Mouse (Mus musculus) myocyte (in vitro differentiated cells): ENCODE measurements around the gene Gm20388.
A peak's percentile ranks its signal among the peaks of the same experiment; 100 is the strongest.

Source experiments
- E2F4 ChIP-seq: IDR thresholded peaks from one replicate; pipeline ENCODE4 v1.6.1; 2011; ENCODE audit warnings: mild to moderate bottlenecking, control low read depth, moderate library complexity; ENCODE audit not compliant: insufficient read depth
- MAX ChIP-seq: IDR thresholded peaks from one replicate; pipeline ENCODE4 v1.6.1; 2011; ENCODE audit warnings: low read depth, mild to moderate bottlenecking, control low read depth
- MYOD1 ChIP-seq, 3 experiments: IDR thresholded peaks; one replicate each; pipeline ENCODE4 v1.6.1; 2011; ENCODE audit warnings: control low read depth in 2 of 3, low read depth in 2 of 3, mild to moderate bottlenecking in 2 of 3, moderate library complexity in 1 of 3; ENCODE audit not compliant: insufficient read length in 2 of 3, control insufficient read depth in 1 of 3
- MYOG ChIP-seq, 3 experiments: IDR thresholded peaks; one replicate each; pipeline ENCODE4 v1.6.1; 2011; ENCODE audit warnings: control low read depth in 2 of 3, low read depth in 2 of 3, mild to moderate bottlenecking in 2 of 3; ENCODE audit not compliant: insufficient read length in 2 of 3, control insufficient read depth in 1 of 3, insufficient read depth in 1 of 3
- POLR2A ChIP-seq: IDR thresholded peaks from one replicate; pipeline ENCODE4 v1.6.1; 2011; ENCODE audit warnings: low read depth, mild to moderate bottlenecking, control low read depth, moderate library complexity; ENCODE audit not compliant: insufficient read length
- POLR2AphosphoS2 ChIP-seq: IDR thresholded peaks from one replicate; pipeline ENCODE4 v1.6.1; 2011; ENCODE audit warnings: low read depth, control low read depth; ENCODE audit not compliant: insufficient read length
- REST ChIP-seq: IDR thresholded peaks from one replicate; pipeline ENCODE4 v1.6.1; 2011; ENCODE audit warnings: mild to moderate bottlenecking, control low read depth, moderate library complexity; ENCODE audit not compliant: insufficient read depth, insufficient read length
- TCF12 ChIP-seq: IDR thresholded peaks from one replicate; pipeline ENCODE4 v1.6.1; 2011; ENCODE audit warnings: mild to moderate bottlenecking, control low read depth; ENCODE audit not compliant: poor library complexity, insufficient read depth, severe bottlenecking
- TCF3 ChIP-seq: IDR thresholded peaks from one replicate; pipeline ENCODE4 v1.6.1; 2011; ENCODE audit warnings: low read depth, control low read depth; ENCODE audit not compliant: insufficient read length
- USF1 ChIP-seq: IDR thresholded peaks from one replicate; pipeline ENCODE4 v1.6.1; 2011; ENCODE audit warnings: low read depth, mild to moderate bottlenecking, control low read depth, moderate library complexity

DNA sequence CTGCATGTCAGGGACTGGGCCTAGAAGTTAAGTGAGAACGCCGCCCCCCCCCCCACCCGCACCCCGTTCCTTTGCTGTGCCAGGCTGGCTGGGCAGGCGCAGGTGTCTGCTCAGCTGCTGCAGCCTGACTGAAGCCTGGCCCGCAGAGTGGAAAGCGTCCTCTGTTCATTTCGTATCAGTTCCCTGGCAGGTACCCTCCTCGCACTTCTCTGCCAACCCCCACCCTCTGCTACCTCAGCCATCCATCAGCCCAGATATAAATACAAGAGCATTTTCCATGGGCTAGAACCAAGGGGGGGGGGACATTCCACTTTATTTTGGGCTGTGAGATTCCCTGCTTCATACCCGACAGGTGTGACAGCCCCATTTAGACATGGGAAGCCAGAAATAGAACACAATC, 2541.5 kb downstream of the Gm20388 start:
- peak in 2 of 3 experiments; percentile 32 to 56 for TF ChIP-seq MYOG (IDR thresholded peaks at IDR 0.05; ENCODE audit: control insufficient read depth in 1 of 3, insufficient read depth in 1 of 3, insufficient read length in 2 of 3, low read depth in 2 of 3)
- no peak for TF ChIP-seq POLR2A
- no peak for TF ChIP-seq POLR2AphosphoS2
- no peak for TF ChIP-seq USF1
- TF ChIP-seq TCF12: no peak
- no peak for TF ChIP-seq TCF3
- TF ChIP-seq E2F4: no peak
- peak in 1 of 3 experiments; percentile 58 for TF ChIP-seq MYOD1 (IDR thresholded peaks at IDR 0.05; ENCODE audit: control insufficient read depth in 1 of 3, insufficient read length in 2 of 3, low read depth in 2 of 3)
- no peak for TF ChIP-seq MAX
- no peak for TF ChIP-seq REST
